Mouse (Mus musculus): ENCODE results near the gene Camk2g. TPM values are rescaled to one million over a fixed set of nuclear protein-coding genes. Genes with fewer than 3 reads are reported as not detected.

Camk2g gene
- polyA plus RNA-seq, 1 experiment, result 57.2 TPM

GRCm38 (mm10) chr14:20784708-20785107 lies 9.2 kb downstream of the Camk2g start:
- peaks cover 29% of the 10 kb centered on the region for H3K36me3 ChIP-seq (ENCODE audit: control insufficient read depth, insufficient read depth)
- no peak for TF ChIP-seq E2F4 (IDR thresholded peaks at IDR 0.05; ENCODE audit: insufficient read depth)
- TF ChIP-seq POLR2A (IDR thresholded peaks at IDR 0.05; ENCODE audit: insufficient read length, low read depth), result no peak
- TF ChIP-seq TCF3 (IDR thresholded peaks at IDR 0.05; ENCODE audit: insufficient read length, low read depth), result no peak
- no peak for TF ChIP-seq SRF (IDR thresholded peaks at IDR 0.05; ENCODE audit: control insufficient read depth, insufficient read length, low read depth)
- no peak for TF ChIP-seq MAX (IDR thresholded peaks at IDR 0.05; ENCODE audit: low read depth)
- TF ChIP-seq TCF12 (IDR thresholded peaks at IDR 0.05; ENCODE audit: insufficient read depth, poor library complexity, severe bottlenecking), result no peak
- TF ChIP-seq MYOG (IDR thresholded peaks at IDR 0.05; ENCODE audit: control insufficient read depth in 1 of 3, insufficient read depth in 1 of 3, insufficient read length in 2 of 3, low read depth in 2 of 3), result no peak
- no peak for TF ChIP-seq REST (IDR thresholded peaks at IDR 0.05; ENCODE audit: insufficient read depth, insufficient read length)
- no peak for TF ChIP-seq CEBPB (IDR thresholded peaks at IDR 0.05; ENCODE audit: insufficient read depth, poor library complexity, severe bottlenecking)
- no peak overlapping the region for H3K4me3 ChIP-seq
- no peak overlapping the region for H3ac ChIP-seq (ENCODE audit: control insufficient read depth, insufficient read length)
- no peak overlapping the region for H3K4me2 ChIP-seq (ENCODE audit: low read depth)
- H3K27me3 ChIP-seq (ENCODE audit: control insufficient read depth, insufficient read depth, insufficient read length), result no peaks in the 10 kb centered on the region
- H3K79me2 ChIP-seq (ENCODE audit: control insufficient read depth, insufficient read depth), result peaks cover 74% of the 10 kb centered on the region

GRCm38 (mm10) chr14:20783526-20783925 lies 10.4 kb downstream of the Camk2g start:
- no peak for TF ChIP-seq POLR2AphosphoS2 (IDR thresholded peaks at IDR 0.05; ENCODE audit: insufficient read length, low read depth)
- TF ChIP-seq TCF12 (IDR thresholded peaks at IDR 0.05; ENCODE audit: insufficient read depth, poor library complexity, severe bottlenecking), result no peak
- no peak for TF ChIP-seq POLR2A (IDR thresholded peaks at IDR 0.05; ENCODE audit: insufficient read length, low read depth)
- TF ChIP-seq MYOG (IDR thresholded peaks at IDR 0.05; ENCODE audit: control insufficient read depth in 1 of 3, insufficient read depth in 1 of 3, insufficient read length in 2 of 3, low read depth in 2 of 3), result no peak
- no peak for TF ChIP-seq USF1 (IDR thresholded peaks at IDR 0.05; ENCODE audit: low read depth)
- TF ChIP-seq E2F4 (IDR thresholded peaks at IDR 0.05; ENCODE audit: insufficient read depth), result no peak
- no peak for TF ChIP-seq REST (IDR thresholded peaks at IDR 0.05; ENCODE audit: insufficient read depth, insufficient read length)
- TF ChIP-seq TCF3 (IDR thresholded peaks at IDR 0.05; ENCODE audit: insufficient read length, low read depth), result no peak
- peaks cover 26% of the 10 kb centered on the region for H3K36me3 ChIP-seq (ENCODE audit: control insufficient read depth, insufficient read depth)

GRCm38 (mm10) chr14:20782860-20783259 lies 11.0 kb downstream of the Camk2g start:
- Histone ChIP-seq H3K36me3 (ENCODE audit: control insufficient read depth, insufficient read depth) (peaks cover 33% of the 10 kb centered on the region), H3K4me3 (no peak overlapping the region), H3K4me2 (ENCODE audit: low read depth) (peak overlapping the region; percentile 50), H3K27me3 (ENCODE audit: control insufficient read depth, insufficient read depth, insufficient read length) (no peaks in the 10 kb centered on the region), H3K79me2 (ENCODE audit: control insufficient read depth, insufficient read depth) (peaks cover 74% of the 10 kb centered on the region), H3ac (ENCODE audit: control insufficient read depth, insufficient read length) (no peak overlapping the region)
- no peak for TF ChIP-seq E2F4 (IDR thresholded peaks at IDR 0.05; ENCODE audit: insufficient read depth)
- no peak for TF ChIP-seq POLR2AphosphoS2 (IDR thresholded peaks at IDR 0.05; ENCODE audit: insufficient read length, low read depth)
- TF ChIP-seq MYOG (IDR thresholded peaks at IDR 0.05; ENCODE audit: control insufficient read depth in 1 of 3, insufficient read depth in 1 of 3, insufficient read length in 2 of 3, low read depth in 2 of 3), result peak; percentile 71 to 97 (median 90)
- TF ChIP-seq USF1 (IDR thresholded peaks at IDR 0.05; ENCODE audit: low read depth), result no peak
- TF ChIP-seq POLR2A (IDR thresholded peaks at IDR 0.05; ENCODE audit: insufficient read length, low read depth), result no peak
- TF ChIP-seq SRF (IDR thresholded peaks at IDR 0.05; ENCODE audit: control insufficient read depth, insufficient read length, low read depth), result peak; percentile 62
- TF ChIP-seq TCF3 (IDR thresholded peaks at IDR 0.05; ENCODE audit: insufficient read length, low read depth), result peak; percentile 72
- peak; percentile 43; the same call in 1 of the 2 replicates for TF ChIP-seq CEBPB (IDR thresholded peaks at IDR 0.05; ENCODE audit: insufficient read depth, poor library complexity, severe bottlenecking)
- TF ChIP-seq MAX (IDR thresholded peaks at IDR 0.05; ENCODE audit: low read depth), result no peak
- TF ChIP-seq TCF12 (IDR thresholded peaks at IDR 0.05; ENCODE audit: insufficient read depth, poor library complexity, severe bottlenecking), result peak; percentile 74
- TF ChIP-seq REST (IDR thresholded peaks at IDR 0.05; ENCODE audit: insufficient read depth, insufficient read length), result no peak
- TF ChIP-seq MYOD1 (IDR thresholded peaks at IDR 0.05; ENCODE audit: control insufficient read depth in 1 of 3, insufficient read length in 2 of 3, low read depth in 2 of 3), result peak; percentile 16 to 96 (median 89)

More at GRCm38 (mm10) chr14:20783526-20783925, 10.4 kb downstream of the Camk2g start:
- Histone ChIP-seq H3ac (ENCODE audit: control insufficient read depth, insufficient read length) (no peak overlapping the region), H3K79me2 (ENCODE audit: control insufficient read depth, insufficient read depth) (peaks cover 74% of the 10 kb centered on the region), H3K27me3 (ENCODE audit: control insufficient read depth, insufficient read depth, insufficient read length) (no peaks in the 10 kb centered on the region), H3K4me2 (ENCODE audit: low read depth) (peak overlapping the region; percentile 50), H3K4me3 (no peak overlapping the region)

- H3ac ChIP-seq (ENCODE audit: control insufficient read depth, insufficient read length), result no peak overlapping the region
- peak overlapping the region; percentile 72 for H3K4me2 ChIP-seq (ENCODE audit: low read depth)
- peaks cover 30% of the 10 kb centered on the region for H3K36me3 ChIP-seq (ENCODE audit: control insufficient read depth, insufficient read depth)
Observed at GRCm38 (mm10) chr14:20780217-20780616, 13.7 kb downstream of the Camk2g start.

More at GRCm38 (mm10) chr14:20780217-20780616, 13.7 kb downstream of the Camk2g start:
- H3K4me3 ChIP-seq, result no peak overlapping the region
- H3K79me2 ChIP-seq (ENCODE audit: control insufficient read depth, insufficient read depth), result peaks cover 74% of the 10 kb centered on the region
- TF ChIP-seq USF1 (IDR thresholded peaks at IDR 0.05; ENCODE audit: low read depth) (no peak), E2F4 (IDR thresholded peaks at IDR 0.05; ENCODE audit: insufficient read depth) (no peak), POLR2A (IDR thresholded peaks at IDR 0.05; ENCODE audit: insufficient read length, low read depth) (no peak), POLR2AphosphoS2 (IDR thresholded peaks at IDR 0.05; ENCODE audit: insufficient read length, low read depth) (no peak), TCF3 (IDR thresholded peaks at IDR 0.05; ENCODE audit: insufficient read length, low read depth) (peak; percentile 7), MAX (IDR thresholded peaks at IDR 0.05; ENCODE audit: low read depth) (no peak), CEBPB (IDR thresholded peaks at IDR 0.05; ENCODE audit: insufficient read depth, poor library complexity, severe bottlenecking) (no peak), MYOD1 (IDR thresholded peaks at IDR 0.05; ENCODE audit: control insufficient read depth in 1 of 3, insufficient read length in 2 of 3, low read depth in 2 of 3) (peak in 2 of 3 experiments; percentile 64 to 80), SRF (IDR thresholded peaks at IDR 0.05; ENCODE audit: control insufficient read depth, insufficient read length, low read depth) (no peak), TCF12 (IDR thresholded peaks at IDR 0.05; ENCODE audit: insufficient read depth, poor library complexity, severe bottlenecking) (no peak), REST (IDR thresholded peaks at IDR 0.05; ENCODE audit: insufficient read depth, insufficient read length) (no peak), MYOG (IDR thresholded peaks at IDR 0.05; ENCODE audit: control insufficient read depth in 1 of 3, insufficient read depth in 1 of 3, insufficient read length in 2 of 3, low read depth in 2 of 3) (peak in 1 of 3 experiments; percentile 66)
- no peaks in the 10 kb centered on the region for H3K27me3 ChIP-seq (ENCODE audit: control insufficient read depth, insufficient read depth, insufficient read length)

All from myocyte (in vitro differentiated cells).